Mouse (Mus musculus) E14TG2a.4 (cell line): ENCODE data around the gene Tnfrsf9.

Experiments
- H3K27me3 ChIP-seq: 2 replicates; pipeline ENCODE4 v1.6.1; 2014; ENCODE audit warnings: low read length, control low read depth; ENCODE audit not compliant: insufficient read depth
- H3K36me3 ChIP-seq: 2 replicates; pipeline ENCODE4 v1.6.1; 2014; ENCODE audit warnings: low read length, control low read depth; ENCODE audit not compliant: insufficient read depth
- H3K4me1 ChIP-seq: replicated peaks from 2 replicates; pipeline ENCODE4 v1.6.1; 2014; ENCODE audit warnings: low read depth, low read length, control low read depth
- H3K4me3 ChIP-seq: replicated peaks from 2 replicates; pipeline ENCODE4 v1.5.1; 2014; ENCODE audit warnings: mild to moderate bottlenecking, low read length
- H3K9me3 ChIP-seq: 2 replicates; pipeline ENCODE4 v1.6.1; 2014; ENCODE audit warnings: low read length, control low read depth
- CTCF ChIP-seq: conservative IDR thresholded peaks from 2 replicates; pipeline ENCODE4 v1.5.1; 2014; ENCODE audit warnings: low read length
- NANOG ChIP-seq: IDR thresholded peaks from 2 replicates; pipeline ENCODE4 v1.6.1; 2014; ENCODE audit warnings: borderline replicate concordance, low read length, mixed read lengths
- POU5F1 ChIP-seq: IDR thresholded peaks from 2 replicates; pipeline ENCODE4 v1.6.1; 2014; ENCODE audit warnings: low read length, borderline replicate concordance

Gene Tnfrsf9

GRCm38 (mm10) chr4:150958536-150958935 lies 44.2 kb downstream of the Tnfrsf9 start:
- peaks cover 19% of the 10 kb centered on the region for H3K4me1 ChIP-seq
- H3K4me3 ChIP-seq = no peak overlapping the region
- H3K36me3 ChIP-seq = no peaks in the 10 kb centered on the region
- H3K27me3 ChIP-seq = peaks cover 3% of the 10 kb centered on the region; the same call in 1 of the 2 replicates
- H3K9me3 ChIP-seq = no peaks in the 10 kb centered on the region
- TF ChIP-seq CTCF = no peak
- TF ChIP-seq NANOG = no peak
- no peak for TF ChIP-seq POU5F1

GRCm38 (mm10) chr4:150962231-150962630 lies 47.9 kb downstream of the Tnfrsf9 start:
- Histone ChIP-seq H3K36me3 (no peaks in the 10 kb centered on the region), H3K27me3 (no peaks in the 10 kb centered on the region), H3K4me3 (no peak overlapping the region), H3K9me3 (no peaks in the 10 kb centered on the region), H3K4me1 (peaks cover 22% of the 10 kb centered on the region)
- TF ChIP-seq POU5F1 (no peak), CTCF (no peak), NANOG (no peak)

- TF ChIP-seq NANOG (no peak), CTCF (no peak), POU5F1 (no peak)
Observed at GRCm38 (mm10) chr4:150963711-150964110, 49.3 kb downstream of the Tnfrsf9 start.

GRCm38 (mm10) chr4:150964635-150965554 lies 50.5 kb downstream of the Tnfrsf9 start:
- H3K4me1 ChIP-seq = peaks cover 40% of the 10 kb centered on the region
- TF ChIP-seq NANOG (no peak), POU5F1 (no peak), CTCF (peak; percentile 55)
- no peaks in the 10 kb centered on the region for H3K27me3 ChIP-seq
- H3K4me3 ChIP-seq = peak overlapping the region; percentile 62
- H3K9me3 ChIP-seq = no peaks in the 10 kb centered on the region
- no peaks in the 10 kb centered on the region for H3K36me3 ChIP-seq

More at GRCm38 (mm10) chr4:150963711-150964110, 49.3 kb downstream of the Tnfrsf9 start:
- Histone ChIP-seq H3K9me3 (no peaks in the 10 kb centered on the region), H3K4me3 (no peak overlapping the region), H3K27me3 (no peaks in the 10 kb centered on the region), H3K36me3 (no peaks in the 10 kb centered on the region), H3K4me1 (peaks cover 36% of the 10 kb centered on the region)

- Histone ChIP-seq H3K36me3 (no peaks in the 10 kb centered on the region), H3K4me1 (peaks cover 40% of the 10 kb centered on the region), H3K4me3 (no peak overlapping the region), H3K9me3 (no peaks in the 10 kb centered on the region), H3K27me3 (no peaks in the 10 kb centered on the region)
- peak; percentile 45 for TF ChIP-seq CTCF
- TF ChIP-seq NANOG = no peak
Observed at GRCm38 (mm10) chr4:150965555-150965951, 51.2 kb downstream of the Tnfrsf9 start.

- Histone ChIP-seq H3K36me3 (no peaks in the 10 kb centered on the region), H3K27me3 (0 out of 2 replicates have a peak, but pooled peaks cover 2% of the 10 kb centered on the region), H3K4me1 (peaks cover 40% of the 10 kb centered on the region), H3K9me3 (no peaks in the 10 kb centered on the region), H3K4me3 (no peak overlapping the region)
- peak; percentile 81 for TF ChIP-seq CTCF
- TF ChIP-seq NANOG = no peak
- no peak for TF ChIP-seq POU5F1
Observed at GRCm38 (mm10) chr4:150966556-150966955, 52.2 kb downstream of the Tnfrsf9 start.

GRCm38 (mm10) chr4:150968956-150969355 lies 54.6 kb downstream of the Tnfrsf9 start:
- no peaks in the 10 kb centered on the region for H3K9me3 ChIP-seq
- TF ChIP-seq CTCF = no peak
- TF ChIP-seq POU5F1 = no peak
- TF ChIP-seq NANOG = no peak
- H3K27me3 ChIP-seq = 0 out of 2 replicates have a peak, but pooled peaks cover 2% of the 10 kb centered on the region

GRCm38 (mm10) chr4:150973264-150973663 lies 58.9 kb downstream of the Tnfrsf9 start:
- Histone ChIP-seq H3K27me3 (0 out of 2 replicates have a peak, but pooled peaks cover 2% of the 10 kb centered on the region), H3K9me3 (no peaks in the 10 kb centered on the region), H3K4me3 (no peak overlapping the region), H3K4me1 (peaks cover 23% of the 10 kb centered on the region), H3K36me3 (no peaks in the 10 kb centered on the region)
- TF ChIP-seq NANOG = no peak
- TF ChIP-seq CTCF = no peak
- TF ChIP-seq POU5F1 = no peak

More at GRCm38 (mm10) chr4:150968956-150969355, 54.6 kb downstream of the Tnfrsf9 start:
- Histone ChIP-seq H3K4me1 (peaks cover 36% of the 10 kb centered on the region), H3K36me3 (no peaks in the 10 kb centered on the region), H3K4me3 (no peak overlapping the region)

- Histone ChIP-seq H3K27me3 (peaks cover 10% of the 10 kb centered on the region; the same call in 1 of the 2 replicates), H3K4me3 (no peak overlapping the region), H3K9me3 (no peaks in the 10 kb centered on the region), H3K4me1 (peaks cover 16% of the 10 kb centered on the region), H3K36me3 (no peaks in the 10 kb centered on the region)
- TF ChIP-seq NANOG (no peak), CTCF (no peak), POU5F1 (no peak)
Observed at GRCm38 (mm10) chr4:150975145-150975544, 60.8 kb downstream of the Tnfrsf9 start.
